Mouse (Mus musculus): ENCODE data around the gene Rnase9.

- TF ChIP-seq TAL1 (IDR thresholded peaks at IDR 0.05; ENCODE audit: low read length): no peak
- TF ChIP-seq GATA1 (IDR thresholded peaks at IDR 0.05; ENCODE audit: low read length): no peak
Measured at GRCm38 (mm10) chr14:51087762-51088161, 46.1 kb upstream of the Rnase9 start.
